Mouse (Mus musculus): ENCODE results near the gene Kcmf1. TPM values are rescaled to one million over a fixed set of nuclear protein-coding genes. Genes with fewer than 3 reads are reported as not detected.
A peak's percentile ranks its signal among the peaks of the same experiment; 100 is the strongest.
"Not testable (repeated sequence)": the region's sequence is repeated elsewhere in the genome, so short reads cannot be mapped to it uniquely, and the experiment has no call there.

Kcmf1 gene
- polyA plus RNA-seq, 1 experiment from 2014 or later, result 46.7 TPM

DNA sequence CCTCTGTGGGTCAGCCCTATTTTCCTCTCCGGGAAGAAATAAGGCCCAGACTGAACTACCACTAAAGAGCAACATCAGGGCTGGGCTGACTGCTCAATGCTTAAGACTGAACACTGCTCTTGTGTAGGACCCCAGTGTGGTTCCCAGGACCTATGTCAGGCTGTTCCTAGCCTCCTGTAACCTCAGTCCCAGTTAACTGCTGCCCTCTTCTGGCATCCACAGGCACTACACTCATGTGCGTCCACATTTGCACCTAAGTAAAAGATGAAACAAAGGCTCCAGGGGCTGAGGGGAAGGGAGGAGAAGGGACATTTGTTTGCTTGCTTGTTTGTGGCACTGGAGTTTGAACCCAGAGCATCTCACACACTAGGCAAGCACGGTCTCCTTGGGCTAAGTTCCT lies 70.9 kb downstream of the Kcmf1 start:
- no peak overlapping the region for H3K4me3 ChIP-seq
- 70% methylated on average over 3 of the region's 3 CpGs for WGBS

DNA sequence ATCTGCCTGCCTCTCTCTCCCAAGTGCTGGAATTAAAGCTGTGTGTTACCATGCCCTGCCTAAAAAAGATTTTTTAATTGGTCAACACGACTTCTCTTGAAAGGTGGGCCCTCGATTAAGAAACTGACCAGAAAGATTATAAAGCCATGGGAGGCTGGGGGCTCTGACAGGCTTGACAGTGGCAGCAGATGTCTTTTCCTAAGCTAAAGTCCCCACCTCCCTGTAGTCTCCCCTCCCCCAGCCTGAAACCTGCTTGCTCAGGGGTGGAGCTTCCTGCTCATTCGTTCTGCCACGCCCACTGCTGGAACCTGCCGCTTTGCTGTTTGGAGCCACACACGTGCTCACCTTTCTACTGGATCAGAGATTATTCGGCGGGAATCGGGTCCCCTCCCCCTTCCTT lies 71.7 kb downstream of the Kcmf1 start:
- not testable (repeated sequence) for H3K27ac ChIP-seq; H3K36me3 ChIP-seq; ATAC-seq (ENCODE audit: low FRiP score, low read depth); H3K9ac ChIP-seq; H3K4me2 ChIP-seq (replicated peaks); H3K27me3 ChIP-seq (replicated peaks); H3K9me3 ChIP-seq; H3K4me3 ChIP-seq
- peaks cover 10% of the 10 kb centered on the region for H3K4me1 ChIP-seq
- 9% methylated on average over 9 of the region's 9 CpGs for WGBS

More for the DNA sequence above, 70.9 kb downstream of the Kcmf1 start:
- Histone ChIP-seq H3K9ac (no peak overlapping the region), H3K36me3 (no peaks in the 10 kb centered on the region), H3K27ac (no peak overlapping the region), H3K27me3 (replicated peaks) (no peaks in the 10 kb centered on the region), H3K4me2 (replicated peaks) (no peak overlapping the region), H3K4me1 (peaks cover 10% of the 10 kb centered on the region), H3K9me3 (no peaks in the 10 kb centered on the region)
- ATAC-seq (ENCODE audit: low FRiP score, low read depth), result no peak

DNA sequence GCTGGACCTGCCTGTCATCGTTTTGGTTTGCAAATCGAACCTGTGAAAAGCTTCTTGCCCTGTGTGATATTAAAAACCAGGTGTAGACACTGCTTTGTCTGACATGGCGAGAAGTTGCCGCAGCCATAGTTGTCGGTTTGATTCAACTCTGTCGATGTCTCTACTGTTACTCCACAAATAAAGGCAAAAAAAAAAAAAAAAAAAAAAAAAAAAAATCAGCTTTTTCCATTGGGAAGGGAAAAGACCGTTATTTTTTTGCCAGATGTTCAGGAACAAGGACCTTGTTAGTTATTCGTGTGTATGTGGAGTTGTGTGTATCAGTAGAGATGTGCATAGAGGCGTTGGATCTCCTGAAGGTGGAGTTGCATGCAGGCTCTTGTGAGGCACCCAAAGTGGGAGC lies 74.0 kb downstream of the Kcmf1 start:
- Histone ChIP-seq H3K27ac (no peak overlapping the region), H3K36me3 (no peaks in the 10 kb centered on the region), H3K9me3 (no peaks in the 10 kb centered on the region), H3K4me2 (replicated peaks) (peak overlapping the region; percentile 56), H3K4me3 (no peak overlapping the region), H3K9ac (0 out of 2 replicates have a peak overlapping the region, but pooled peaks have one; percentile 39), H3K27me3 (replicated peaks) (no peaks in the 10 kb centered on the region), H3K4me1 (peaks cover 10% of the 10 kb centered on the region)
- 49% methylated on average over 9 of the region's 9 CpGs for WGBS
- ATAC-seq (ENCODE audit: low FRiP score, low read depth), result no peak

DNA sequence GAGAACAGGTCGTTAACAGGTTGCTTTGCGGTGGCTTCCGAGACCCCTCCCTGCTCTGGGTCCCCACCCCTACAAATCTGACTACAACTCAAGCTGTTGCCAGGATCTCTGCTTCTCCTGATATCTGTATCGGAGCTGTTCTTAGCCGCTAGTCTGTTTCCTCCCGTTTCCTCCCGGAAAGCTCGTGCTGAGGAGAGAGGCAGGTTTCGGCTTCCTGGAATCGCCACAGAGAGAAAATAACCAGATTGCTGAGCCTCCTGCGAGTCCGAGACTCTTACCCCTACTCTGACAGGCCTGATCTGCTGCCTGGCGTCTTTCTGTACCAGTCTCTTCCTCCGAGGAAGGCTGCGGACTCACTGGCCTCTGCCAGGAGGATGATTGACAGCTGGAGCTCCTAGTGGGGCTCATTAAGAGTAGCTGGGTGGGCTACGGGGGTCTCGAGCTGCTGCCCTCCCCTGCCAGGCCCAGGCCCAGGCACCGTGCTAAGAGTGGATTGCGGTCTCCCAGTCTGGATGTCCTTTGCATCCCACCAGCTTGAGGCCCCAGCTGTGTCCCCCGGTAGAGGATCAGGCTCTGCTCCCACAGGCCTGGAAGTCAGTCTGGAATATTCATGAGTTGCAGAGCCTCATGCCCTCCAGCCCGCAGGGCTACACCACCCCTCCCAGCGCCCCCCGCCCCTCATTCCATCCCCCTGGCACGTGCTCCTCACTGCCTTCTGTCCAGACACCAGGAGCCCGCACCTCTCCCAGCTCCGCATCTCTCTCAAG lies 74.6 kb downstream of the Kcmf1 start:
- 4% methylated on average over 26 of the region's 26 CpGs for WGBS
- Histone ChIP-seq H3K4me1 (peaks cover 10% of the 10 kb centered on the region), H3K4me3 (peak overlapping the region; percentile 11), H3K4me2 (replicated peaks) (peak overlapping the region; percentile 56), H3K36me3 (no peaks in the 10 kb centered on the region), H3K27me3 (replicated peaks) (no peaks in the 10 kb centered on the region), H3K9me3 (no peaks in the 10 kb centered on the region), H3K27ac (no peak overlapping the region), H3K9ac (peak overlapping the region; percentile 39)
- peak; percentile 81 for ATAC-seq (ENCODE audit: low FRiP score, low read depth)

DNA sequence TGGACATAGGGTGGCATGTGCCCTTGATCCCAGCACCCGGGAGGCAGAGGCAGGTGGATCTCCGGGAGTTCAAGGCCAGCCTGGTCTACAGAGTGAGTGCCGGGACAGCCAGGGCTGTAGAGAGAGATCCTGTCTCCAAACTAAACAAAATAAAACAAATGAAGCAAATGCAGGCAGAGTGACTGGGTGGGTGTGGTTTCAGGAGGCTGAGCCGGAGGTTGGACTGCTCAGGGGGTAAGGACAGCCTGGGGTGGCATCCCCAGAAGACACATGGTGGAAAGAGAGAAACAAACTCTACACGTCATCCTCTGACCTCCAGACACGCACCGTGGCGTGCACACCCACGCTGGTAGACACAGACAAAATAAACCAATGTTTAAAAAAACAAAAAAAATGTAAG lies 86.3 kb downstream of the Kcmf1 start:
- no peak for ATAC-seq (ENCODE audit: low FRiP score, low read depth)
- no peak overlapping the region for H3K4me2 ChIP-seq (replicated peaks)
- H3K27me3 ChIP-seq (replicated peaks), result no peaks in the 10 kb centered on the region
- no peaks in the 10 kb centered on the region for H3K4me1 ChIP-seq
- no peak overlapping the region for H3K27ac ChIP-seq
- no peak overlapping the region for H3K9ac ChIP-seq
- no peak overlapping the region for H3K4me3 ChIP-seq
- H3K9me3 ChIP-seq, result no peaks in the 10 kb centered on the region
- H3K36me3 ChIP-seq, result no peaks in the 10 kb centered on the region
- WGBS, result 73% methylated on average over 9 of the region's 9 CpGs

DNA sequence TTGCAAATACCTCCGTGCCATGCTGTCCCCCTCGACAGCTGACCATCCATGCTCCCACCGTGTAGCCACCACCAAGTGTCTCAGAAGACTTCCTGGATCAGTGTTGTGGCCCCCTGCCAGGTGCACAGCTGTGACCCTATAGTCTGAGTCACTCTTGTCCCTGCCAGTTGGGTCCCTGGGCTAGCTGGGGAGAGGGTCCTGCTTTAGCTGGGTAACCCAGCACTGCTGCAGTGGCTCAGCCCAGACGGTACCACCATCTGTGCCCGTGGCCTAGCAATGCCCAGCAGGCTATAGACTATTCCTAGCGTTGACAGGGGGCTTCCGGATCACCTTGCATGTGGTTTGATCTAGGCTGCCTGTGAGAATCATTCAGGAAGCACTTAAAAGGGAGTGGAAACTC lies 89.5 kb downstream of the Kcmf1 start:
- H3K27me3 ChIP-seq (replicated peaks), result no peaks in the 10 kb centered on the region
- WGBS, result 81% methylated on average over 7 of the region's 7 CpGs
- H3K9me3 ChIP-seq, result no peaks in the 10 kb centered on the region
- H3K36me3 ChIP-seq, result no peaks in the 10 kb centered on the region
- no peak overlapping the region for H3K27ac ChIP-seq
- H3K4me3 ChIP-seq, result no peak overlapping the region
- H3K4me2 ChIP-seq (replicated peaks), result no peak overlapping the region
- H3K4me1 ChIP-seq, result no peaks in the 10 kb centered on the region
- ATAC-seq (ENCODE audit: low FRiP score, low read depth), result no peak
- H3K9ac ChIP-seq, result no peak overlapping the region

DNA sequence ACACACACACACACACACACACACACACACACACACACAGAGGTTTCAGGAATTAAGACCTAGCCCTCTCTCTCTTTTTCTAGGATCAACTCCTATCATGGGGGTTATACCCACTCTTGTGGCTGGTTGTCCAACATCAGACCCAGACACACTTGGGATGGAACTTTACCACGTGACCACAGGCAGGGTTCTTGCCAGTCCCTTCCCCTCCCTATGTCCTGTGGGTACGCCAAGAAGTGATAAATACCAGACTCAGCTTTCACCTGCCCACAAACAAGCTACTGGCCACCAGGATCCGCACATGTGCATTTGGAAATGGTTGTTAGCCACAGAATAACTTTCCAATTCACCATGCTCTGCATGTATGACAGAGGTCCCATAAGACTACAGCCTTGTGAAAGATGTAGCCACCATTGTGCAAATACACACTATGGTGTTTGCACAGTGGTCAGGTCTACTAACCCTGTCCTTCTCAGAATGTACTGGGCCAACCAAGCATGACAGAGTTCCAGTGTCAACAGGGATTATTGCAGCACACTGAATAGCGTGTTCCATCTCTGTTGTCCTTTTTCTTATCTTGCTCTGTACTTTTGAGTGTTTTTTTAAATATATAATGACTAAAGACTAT lies 90.1 kb downstream of the Kcmf1 start:
- H3K4me1 ChIP-seq, result no peaks in the 10 kb centered on the region
- no peak overlapping the region for H3K9ac ChIP-seq
- no peak overlapping the region for H3K27ac ChIP-seq
- no peaks in the 10 kb centered on the region for H3K27me3 ChIP-seq (replicated peaks)
- ATAC-seq (ENCODE audit: low FRiP score, low read depth), result no peak
- no peaks in the 10 kb centered on the region for H3K36me3 ChIP-seq
- H3K9me3 ChIP-seq, result no peaks in the 10 kb centered on the region
- no peak overlapping the region for H3K4me3 ChIP-seq
- H3K4me2 ChIP-seq (replicated peaks), result no peak overlapping the region
- WGBS, result 77% methylated on average over 4 of the region's 4 CpGs

DNA sequence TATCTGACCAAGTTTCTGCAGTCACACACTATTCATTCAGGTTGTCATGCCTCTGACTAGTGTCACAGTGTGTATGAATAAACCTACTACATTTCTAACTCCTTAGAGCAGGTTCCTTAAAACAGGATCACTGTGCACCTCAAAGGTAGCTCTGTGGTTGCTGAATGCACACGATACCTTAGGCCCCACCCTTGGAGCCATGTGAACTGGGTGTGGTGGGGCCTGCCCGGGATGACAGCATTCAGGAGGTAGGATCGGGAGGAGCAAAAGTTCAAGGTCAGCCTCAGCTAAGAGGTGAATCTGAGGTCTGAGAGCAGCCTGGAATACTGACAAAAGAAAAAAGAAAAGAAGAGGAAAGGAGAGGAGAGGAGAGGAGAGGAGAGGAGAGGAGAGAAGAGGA lies 91.4 kb downstream of the Kcmf1 start:
- H3K36me3 ChIP-seq, result no peaks in the 10 kb centered on the region
- WGBS, result 71% methylated on average over 3 of the region's 3 CpGs
- H3K4me2 ChIP-seq (replicated peaks), result no peak overlapping the region
- H3K9ac ChIP-seq, result no peak overlapping the region
- no peak for ATAC-seq (ENCODE audit: low FRiP score, low read depth)
- H3K4me3 ChIP-seq, result no peak overlapping the region
- no peaks in the 10 kb centered on the region for H3K9me3 ChIP-seq
- no peaks in the 10 kb centered on the region for H3K27me3 ChIP-seq (replicated peaks)
- no peaks in the 10 kb centered on the region for H3K4me1 ChIP-seq
- no peak overlapping the region for H3K27ac ChIP-seq

DNA sequence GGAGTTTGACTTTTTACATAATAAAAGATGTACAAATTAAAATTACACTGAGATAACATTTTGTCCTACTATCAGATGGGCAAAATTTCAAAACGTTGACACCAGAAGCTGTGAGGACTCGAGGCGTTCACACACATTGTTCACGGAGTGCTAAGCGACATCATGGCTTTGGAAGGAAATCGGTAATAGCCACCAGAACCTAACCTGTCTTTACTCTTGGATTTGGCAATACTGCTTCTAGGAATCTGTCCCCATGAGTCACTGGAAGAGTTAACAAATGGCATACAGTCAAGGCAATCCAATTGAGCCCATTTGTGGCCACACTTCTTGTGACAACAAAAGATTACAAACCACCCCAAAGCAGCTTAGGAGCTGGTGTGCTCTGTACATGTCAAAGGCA lies 96.1 kb downstream of the Kcmf1 start:
- Histone ChIP-seq H3K4me1 (no peaks in the 10 kb centered on the region), H3K27me3 (replicated peaks) (no peaks in the 10 kb centered on the region), H3K9me3 (no peaks in the 10 kb centered on the region), H3K4me3 (no peak overlapping the region), H3K27ac (no peak overlapping the region), H3K36me3 (no peaks in the 10 kb centered on the region), H3K4me2 (replicated peaks) (no peak overlapping the region), H3K9ac (no peak overlapping the region)
- no peak for ATAC-seq (ENCODE audit: low FRiP score, low read depth)
- WGBS, result 92% methylated on average over 6 of the region's 6 CpGs

DNA sequence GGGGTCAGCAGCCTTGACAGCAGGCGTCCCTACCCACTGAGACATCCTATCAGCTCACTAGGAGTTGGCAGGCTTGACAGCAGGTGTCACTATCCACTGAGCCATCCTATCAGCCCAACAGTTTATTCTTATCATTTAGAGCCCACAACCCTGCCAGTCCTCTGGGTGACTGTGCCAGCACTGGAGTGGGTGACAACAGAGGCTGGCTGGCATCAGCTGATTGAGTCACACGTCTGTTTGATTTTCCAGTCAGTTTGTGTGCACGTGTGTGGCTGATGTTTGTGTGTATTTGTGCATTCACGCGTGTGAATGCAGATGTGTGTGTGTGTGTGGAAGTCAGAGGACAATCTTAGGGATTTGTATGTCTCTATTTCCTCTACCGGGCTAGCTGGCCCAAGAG lies 97.7 kb downstream of the Kcmf1 start:
- WGBS, result 87% methylated on average over 6 of the region's 6 CpGs
- H3K36me3 ChIP-seq, result no peaks in the 10 kb centered on the region
- no peaks in the 10 kb centered on the region for H3K9me3 ChIP-seq
- no peaks in the 10 kb centered on the region for H3K27me3 ChIP-seq (replicated peaks)
- no peak for ATAC-seq (ENCODE audit: low FRiP score, low read depth)
- H3K4me2 ChIP-seq (replicated peaks), result no peak overlapping the region
- no peaks in the 10 kb centered on the region for H3K4me1 ChIP-seq
- no peak overlapping the region for H3K4me3 ChIP-seq
- H3K9ac ChIP-seq, result no peak overlapping the region
- no peak overlapping the region for H3K27ac ChIP-seq

DNA sequence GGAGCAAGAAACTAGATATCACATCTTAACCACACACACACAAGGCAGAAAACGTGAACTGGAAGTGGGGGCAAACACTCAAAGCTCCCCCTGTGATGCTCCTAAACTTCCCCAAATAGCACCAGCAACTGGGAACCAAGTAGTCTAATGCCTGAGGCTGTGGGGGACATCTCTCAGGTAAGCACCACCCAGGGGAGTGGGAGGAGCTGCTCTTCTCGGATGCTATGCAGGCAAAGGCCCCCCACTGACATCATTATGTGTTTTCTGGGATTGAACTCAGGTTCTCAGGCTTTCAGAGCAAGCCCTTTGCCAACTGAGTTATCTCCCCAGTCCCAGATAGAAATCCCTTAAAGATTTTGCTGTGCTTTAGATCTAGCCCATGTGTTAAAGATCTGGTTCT lies 99.1 kb downstream of the Kcmf1 start:
- Histone ChIP-seq H3K27me3 (replicated peaks) (no peaks in the 10 kb centered on the region), H3K9me3 (no peaks in the 10 kb centered on the region), H3K27ac (no peak overlapping the region), H3K4me3 (no peak overlapping the region), H3K4me2 (replicated peaks) (no peak overlapping the region), H3K9ac (no peak overlapping the region), H3K36me3 (no peaks in the 10 kb centered on the region), H3K4me1 (no peaks in the 10 kb centered on the region)
- no peak for ATAC-seq (ENCODE audit: low FRiP score, low read depth)
- WGBS, result 47% methylated on average over 2 of the region's 2 CpGs

DNA sequence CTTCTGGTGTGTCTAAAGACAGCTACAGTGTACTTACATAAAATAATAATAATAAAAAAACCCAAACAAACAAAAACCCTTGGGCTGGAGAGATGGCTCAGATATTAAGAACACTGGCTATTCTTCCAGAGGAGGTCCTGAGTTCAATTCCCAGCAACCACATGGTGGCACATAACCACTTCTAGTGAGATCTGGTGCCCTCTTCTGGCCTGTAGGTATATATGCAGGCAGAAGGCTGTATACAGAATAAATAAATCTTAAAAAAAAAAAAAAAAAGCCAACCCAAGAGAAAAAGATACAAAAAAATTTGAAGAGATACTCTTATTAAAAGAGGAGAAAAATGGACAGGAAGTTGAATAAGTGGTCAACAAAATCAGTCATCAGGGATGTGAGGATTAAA lies 102.0 kb downstream of the Kcmf1 start:
- Histone ChIP-seq H3K27ac (no peak overlapping the region), H3K36me3 (no peaks in the 10 kb centered on the region), H3K9ac (no peak overlapping the region), H3K4me2 (replicated peaks) (no peak overlapping the region), H3K9me3 (no peaks in the 10 kb centered on the region), H3K4me1 (0 out of 2 replicates have a peak, but pooled peaks cover 3% of the 10 kb centered on the region), H3K4me3 (no peak overlapping the region), H3K27me3 (replicated peaks) (no peaks in the 10 kb centered on the region)
- ATAC-seq (ENCODE audit: low FRiP score, low read depth), result no peak

DNA sequence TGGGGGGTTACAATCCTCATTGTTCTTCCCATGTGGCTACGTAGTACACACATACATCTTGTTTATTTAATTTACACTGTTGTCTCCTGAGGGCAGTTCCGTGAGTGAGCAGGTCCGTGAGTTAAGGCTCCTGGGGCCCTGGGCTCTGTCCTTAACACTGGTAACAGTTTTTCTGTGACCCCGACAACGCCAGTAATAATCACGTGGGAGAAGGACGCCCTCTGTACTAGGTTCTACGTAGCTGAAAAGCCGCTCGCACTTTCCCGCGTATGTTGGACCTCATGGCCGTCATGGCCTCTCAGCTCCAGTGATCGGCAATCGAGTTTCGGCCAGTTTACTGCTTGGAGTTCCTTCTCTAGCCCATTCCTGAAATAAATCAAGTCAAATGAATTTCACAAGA lies 104.3 kb downstream of the Kcmf1 start:
- WGBS, result 47% methylated on average over 16 of the region's 16 CpGs
- H3K27ac ChIP-seq, result no peak overlapping the region

More for the DNA sequence above, 104.3 kb downstream of the Kcmf1 start:
- Histone ChIP-seq H3K27me3 (replicated peaks) (peaks cover 3% of the 10 kb centered on the region; the same call in 1 of the 2 replicates), H3K36me3 (no peaks in the 10 kb centered on the region), H3K9ac (no peak overlapping the region), H3K4me2 (replicated peaks) (no peak overlapping the region; the same call in 1 of the 2 replicates), H3K4me1 (0 out of 2 replicates have a peak, but pooled peaks cover 3% of the 10 kb centered on the region), H3K4me3 (no peak overlapping the region), H3K9me3 (no peaks in the 10 kb centered on the region)
- ATAC-seq (ENCODE audit: low FRiP score, low read depth), result no peak
